Mouse (Mus musculus) lung, adult 18-20 months (tissue): ENCODE data around the gene Cep63.
A peak's percentile ranks its signal among the peaks of the same experiment; 100 is the strongest.

Experiments
- DNase-seq, 2 experiments: peaks; one replicate each; pipeline ENCODE4 v3.0.0; 2022; ENCODE audit warnings: mixed read lengths in 2 of 2

Cep63 gene

GRCm38 (mm10) chr9:102629052-102629451 lies 2.7 kb upstream of the Cep63 start:
- DNase-seq = no peak

- peak; percentile 53 to 62 for DNase-seq
Observed at GRCm38 (mm10) chr9:102627442-102627841, 1.1 kb upstream of the Cep63 start.

GRCm38 (mm10) chr9:102626839-102627225 lies 498 bp upstream of the Cep63 start:
- DNase-seq = no peak

GRCm38 (mm10) chr9:102625401-102625982 lies 842 bp downstream of the Cep63 start:
- DNase-seq = peak in 1 of 2 experiments; percentile 9

- DNase-seq = peak; percentile 38 to 57
Observed at GRCm38 (mm10) chr9:102623581-102623980, 2.8 kb downstream of the Cep63 start.

GRCm38 (mm10) chr9:102622876-102623275 lies 3.5 kb downstream of the Cep63 start:
- DNase-seq = no peak

- DNase-seq = peak in 1 of 2 experiments; percentile 44
Observed at GRCm38 (mm10) chr9:102622192-102622857, 4.0 kb downstream of the Cep63 start.

GRCm38 (mm10) chr9:102621385-102621784 lies 4.9 kb downstream of the Cep63 start:
- no peak for DNase-seq

GRCm38 (mm10) chr9:102616267-102616666 lies 10.1 kb downstream of the Cep63 start:
- no peak for DNase-seq

GRCm38 (mm10) chr9:102615071-102615470 lies 11.3 kb downstream of the Cep63 start:
- DNase-seq = no peak

- no peak for DNase-seq
Observed at GRCm38 (mm10) chr9:102609221-102609620, 17.1 kb downstream of the Cep63 start.

GRCm38 (mm10) chr9:102607471-102607870 lies 18.9 kb downstream of the Cep63 start:
- DNase-seq = no peak

GRCm38 (mm10) chr9:102605162-102605561 lies 21.2 kb downstream of the Cep63 start:
- no peak for DNase-seq

- no peak for DNase-seq
Observed at GRCm38 (mm10) chr9:102601666-102602065, 24.7 kb downstream of the Cep63 start.

GRCm38 (mm10) chr9:102601187-102601586 lies 25.1 kb downstream of the Cep63 start:
- DNase-seq = no peak

- no peak for DNase-seq
Observed at GRCm38 (mm10) chr9:102595662-102596436, 30.5 kb downstream of the Cep63 start.

GRCm38 (mm10) chr9:102594667-102595393 lies 31.5 kb downstream of the Cep63 start:
- DNase-seq = no peak

GRCm38 (mm10) chr9:102587347-102587746 lies 39.0 kb downstream of the Cep63 start:
- no peak for DNase-seq

GRCm38 (mm10) chr9:102581921-102582469 lies 44.3 kb downstream of the Cep63 start:
- DNase-seq = no peak

- peak; percentile 22 to 32 for DNase-seq
Observed at GRCm38 (mm10) chr9:102577480-102577879, 48.9 kb downstream of the Cep63 start.

- DNase-seq = peak in 1 of 2 experiments; percentile 12
Observed at GRCm38 (mm10) chr9:102572888-102573287, 53.4 kb downstream of the Cep63 start.

GRCm38 (mm10) chr9:102558463-102558862 lies 67.9 kb downstream of the Cep63 start:
- no peak for DNase-seq

- no peak for DNase-seq
Observed at GRCm38 (mm10) chr9:102553781-102554180, 72.6 kb downstream of the Cep63 start.
